Mouse (Mus musculus) C2C12 (cell line): ENCODE measurements around the gene Cenpb.

ENCODE experiments used
- CEBPB ChIP-seq: IDR thresholded peaks from one replicate; pipeline ENCODE4 v1.6.1; 2011; ENCODE audit warnings: low read depth, mild to moderate bottlenecking, control low read depth, moderate library complexity
- CTCF ChIP-seq: IDR thresholded peaks from one replicate; pipeline ENCODE4 v1.5.1; 2011; ENCODE audit not compliant: control insufficient read depth, insufficient read depth, insufficient read length
- MAX ChIP-seq: IDR thresholded peaks from one replicate; pipeline ENCODE4 v1.6.1; 2011; ENCODE audit warnings: mild to moderate bottlenecking, control low read depth
- MYOD1 ChIP-seq: IDR thresholded peaks from one replicate; pipeline ENCODE4 v1.6.1; 2011; ENCODE audit warnings: low read depth; ENCODE audit not compliant: control insufficient read depth, insufficient read length
- USF1 ChIP-seq: IDR thresholded peaks from one replicate; pipeline ENCODE4 v1.6.1; 2011; ENCODE audit warnings: low read depth, mild to moderate bottlenecking, control low read depth, moderate library complexity

- TF ChIP-seq MYOD1 = no peak
- TF ChIP-seq USF1 = no peak
- no peak for TF ChIP-seq CTCF
- TF ChIP-seq CEBPB = no peak
- no peak for TF ChIP-seq MAX
Measured at GRCm38 (mm10) chr2:131178828-131179245, 1.0 kb downstream of the Cenpb start.
